Mouse (Mus musculus) splenic B cell, adult 2 months (primary cell): ENCODE results near the gene Foxp4.

Experiments
- DNase-seq: peaks from one replicate; pipeline ENCODE4 v3.0.0-alpha.2; 2011; ENCODE audit warnings: low read depth, low spot score
- H3K27me3 ChIP-seq: 2 replicates; pipeline ENCODE4 v1.6.1; 2012; ENCODE audit warnings: mild to moderate bottlenecking, low read length, moderate library complexity, mixed read lengths; ENCODE audit not compliant: control insufficient read depth, poor library complexity, insufficient read depth, severe bottlenecking
- H3K36me3 ChIP-seq: 2 replicates; pipeline ENCODE4 v1.6.1; 2012; ENCODE audit warnings: mild to moderate bottlenecking, low read length, moderate library complexity, mixed read lengths; ENCODE audit not compliant: control insufficient read depth, poor library complexity, insufficient read depth, severe bottlenecking

Gene Foxp4

DNA sequence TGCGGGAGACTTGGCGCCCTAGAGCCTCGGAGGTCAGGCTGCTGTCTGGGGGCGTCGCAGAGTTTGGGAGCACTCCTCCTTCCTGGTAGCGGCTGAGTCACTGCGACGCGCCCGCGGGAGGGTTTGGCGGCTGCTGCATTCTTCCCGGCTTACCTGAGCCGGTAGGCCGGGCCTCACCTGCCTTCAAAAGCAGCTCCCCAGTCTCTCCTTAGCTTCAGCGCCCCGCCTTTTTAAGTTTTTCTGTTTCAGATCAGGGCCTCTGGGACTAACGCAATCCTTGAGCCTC is 90.0 kb downstream of the Foxp4 start, which contains the start of gene Mdfi:
Gene Mdfi (minus strand): TSS at position 210 of the 286 bp plus-strand sequence.
- Histone ChIP-seq H3K36me3 (no peaks in the 10 kb centered on the region), H3K27me3 (no peaks in the 10 kb centered on the region)
- DNase-seq = no peak

DNA sequence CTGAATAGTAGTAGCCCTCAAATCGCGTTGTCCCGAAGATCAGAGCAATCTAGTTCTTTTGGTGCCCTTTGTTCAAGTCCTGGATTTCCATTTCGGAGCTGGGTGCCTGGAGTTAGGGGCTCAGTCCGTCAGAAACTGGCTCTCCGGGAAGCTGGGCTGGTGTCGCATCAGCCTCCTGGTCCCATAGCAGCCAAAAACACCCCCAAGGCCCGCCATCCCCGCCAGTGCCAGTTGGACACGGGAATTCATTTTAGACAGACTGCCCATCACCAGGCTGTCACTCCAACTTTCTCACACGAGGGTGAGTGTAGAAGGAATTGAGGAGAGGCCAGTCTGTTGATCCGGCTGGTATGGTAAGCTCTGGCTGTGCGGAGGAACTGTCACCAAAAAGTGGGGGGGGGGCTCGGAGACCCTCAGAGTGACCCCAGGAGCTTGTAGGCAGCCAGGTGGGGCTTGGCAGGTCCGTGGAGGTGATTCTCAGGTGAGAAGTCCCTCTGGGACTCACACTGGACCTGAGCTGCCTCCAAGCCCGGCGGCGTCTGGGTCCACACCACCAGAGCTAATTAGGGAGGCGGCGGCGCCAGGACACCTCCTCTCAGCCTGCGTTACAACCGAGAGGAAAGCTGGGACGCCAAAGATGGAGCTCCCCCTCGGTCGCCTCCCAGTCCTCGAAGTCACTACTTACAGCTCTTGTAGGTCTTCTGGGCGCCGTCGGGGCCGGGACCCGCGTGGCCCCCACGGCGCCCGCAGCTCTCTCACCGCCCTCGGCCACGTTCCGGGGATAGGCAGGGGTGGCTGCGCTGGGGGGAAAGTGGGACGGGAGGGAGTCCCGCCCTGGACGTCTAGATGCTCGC is 90.6 kb downstream of the Foxp4 start:
- no peaks in the 10 kb centered on the region for H3K36me3 ChIP-seq
- no peak for DNase-seq

DNA sequence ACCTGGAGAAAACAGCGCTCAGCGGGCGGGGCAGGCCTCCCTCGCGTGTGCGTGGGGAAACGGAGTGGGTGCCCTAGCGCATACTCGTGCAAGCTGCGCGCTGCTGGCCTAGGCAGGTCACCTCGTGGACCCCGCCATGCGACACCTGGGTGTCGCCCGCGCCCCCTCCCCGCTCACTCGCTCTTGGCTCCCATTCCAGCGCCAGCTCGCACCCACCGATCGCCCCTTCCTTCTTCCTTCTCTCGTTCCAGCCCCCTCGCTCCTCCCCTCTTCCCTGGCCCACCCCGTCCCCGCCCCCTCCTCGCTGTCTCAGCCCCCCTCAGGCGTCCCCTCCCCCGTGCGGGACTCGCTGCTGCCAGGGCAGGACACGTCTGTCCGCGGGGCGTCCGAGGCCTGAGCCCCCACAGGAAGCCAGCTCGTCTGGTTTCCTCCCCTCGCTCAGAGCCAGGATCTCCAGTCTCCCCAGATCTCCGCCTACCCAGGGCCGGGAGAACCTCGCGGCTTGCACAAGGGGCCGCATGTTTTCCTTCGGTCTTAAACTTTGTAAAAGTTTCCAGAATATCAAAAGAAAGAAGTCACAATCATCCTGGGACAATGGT is 91.3 kb downstream of the Foxp4 start:
- Histone ChIP-seq H3K36me3 (no peaks in the 10 kb centered on the region), H3K27me3 (no peaks in the 10 kb centered on the region)
- no peak for DNase-seq

More for the DNA sequence above, 90.6 kb downstream of the Foxp4 start:
- H3K27me3 ChIP-seq = no peaks in the 10 kb centered on the region

DNA sequence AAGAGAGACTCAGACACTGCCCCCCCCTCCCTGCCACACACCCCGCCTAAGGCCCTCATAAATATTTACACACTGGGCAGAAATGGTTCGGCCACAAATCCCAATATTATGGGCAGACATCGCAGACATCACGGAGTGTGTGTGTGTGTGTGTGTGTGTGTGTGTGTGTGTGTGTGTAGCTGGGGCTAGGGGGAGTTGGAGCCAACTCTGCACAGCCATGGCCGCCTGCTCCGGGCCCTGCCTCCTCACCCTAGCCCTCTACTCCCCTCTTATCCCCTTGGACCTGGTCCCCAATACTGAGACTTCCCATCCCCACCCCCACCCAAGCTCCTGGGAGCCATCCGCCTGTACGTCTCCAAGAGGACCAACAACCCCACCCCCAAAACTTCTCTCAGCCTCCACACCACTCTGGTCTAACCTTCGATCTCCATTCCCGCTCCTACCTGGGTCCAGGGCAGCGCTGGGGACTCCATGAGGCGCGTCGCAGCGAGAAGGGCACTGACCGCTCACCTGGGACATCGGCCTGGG is 91.9 kb downstream of the Foxp4 start:
- Histone ChIP-seq H3K27me3 (no peaks in the 10 kb centered on the region), H3K36me3 (no peaks in the 10 kb centered on the region)
- DNase-seq = no peak

DNA sequence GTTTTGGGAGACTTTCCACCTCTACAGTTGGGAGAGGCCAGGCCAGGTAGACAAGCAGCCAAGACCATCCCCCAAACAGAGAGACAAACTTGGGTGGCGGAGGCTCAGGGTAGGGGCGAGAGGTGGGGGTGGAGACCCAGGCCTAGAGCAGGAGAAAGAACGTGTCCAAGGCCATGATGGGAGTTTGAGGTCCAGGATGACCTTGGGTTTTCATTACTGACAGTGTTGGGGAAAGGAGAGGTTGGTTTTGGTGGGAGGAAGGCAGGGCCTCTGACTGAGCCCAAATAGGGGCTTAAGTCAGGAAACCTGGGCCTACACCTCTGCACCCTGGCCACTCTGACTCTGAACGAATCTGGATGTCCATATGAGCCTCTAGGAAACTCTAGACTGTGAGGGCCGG is 92.7 kb downstream of the Foxp4 start:
- no peak for DNase-seq
- Histone ChIP-seq H3K27me3 (no peaks in the 10 kb centered on the region), H3K36me3 (no peaks in the 10 kb centered on the region)

DNA sequence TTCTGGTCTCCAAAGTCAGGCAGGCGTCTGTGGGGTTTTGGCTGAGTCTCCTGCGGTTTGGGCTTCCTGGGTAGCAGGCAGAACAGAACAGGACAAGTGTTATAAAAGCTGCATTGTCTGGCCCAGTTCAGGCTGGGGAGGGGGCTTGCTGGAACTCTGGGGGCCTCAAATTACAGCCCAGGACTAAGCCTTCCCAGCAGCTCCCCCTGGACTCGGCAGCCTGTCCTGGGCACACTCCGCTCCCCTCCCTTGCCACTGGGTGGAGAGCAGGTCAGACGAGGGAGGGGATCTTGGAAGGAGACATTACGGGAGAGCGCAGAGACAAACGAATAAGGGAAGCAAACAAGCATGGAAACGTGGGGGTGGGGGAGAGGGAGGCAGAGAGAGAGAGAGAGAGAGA is 93.3 kb downstream of the Foxp4 start:
- no peaks in the 10 kb centered on the region for H3K36me3 ChIP-seq
- no peaks in the 10 kb centered on the region for H3K27me3 ChIP-seq
- no peak for DNase-seq

DNA sequence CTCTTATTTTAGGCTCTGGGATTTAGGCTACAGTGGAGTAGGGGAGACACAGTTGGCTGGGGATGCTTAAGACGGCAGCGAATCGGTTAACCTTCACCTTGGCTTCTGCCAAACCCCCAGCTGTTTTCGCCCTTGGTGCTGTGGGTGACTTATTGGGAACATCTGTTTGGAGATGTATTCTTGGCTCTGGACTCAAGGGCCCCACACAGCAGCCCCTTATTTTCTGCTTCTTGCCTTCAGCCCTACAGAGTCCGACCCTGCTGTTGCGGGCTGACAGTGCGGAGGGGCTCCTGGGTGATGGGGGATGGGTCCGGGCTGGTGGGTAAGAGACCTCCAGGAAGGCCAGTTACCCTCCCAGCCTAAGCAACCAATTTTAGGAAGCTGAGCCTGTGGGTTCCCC is 103.1 kb downstream of the Foxp4 start:
- no peaks in the 10 kb centered on the region for H3K27me3 ChIP-seq
- DNase-seq = no peak
- no peaks in the 10 kb centered on the region for H3K36me3 ChIP-seq

DNA sequence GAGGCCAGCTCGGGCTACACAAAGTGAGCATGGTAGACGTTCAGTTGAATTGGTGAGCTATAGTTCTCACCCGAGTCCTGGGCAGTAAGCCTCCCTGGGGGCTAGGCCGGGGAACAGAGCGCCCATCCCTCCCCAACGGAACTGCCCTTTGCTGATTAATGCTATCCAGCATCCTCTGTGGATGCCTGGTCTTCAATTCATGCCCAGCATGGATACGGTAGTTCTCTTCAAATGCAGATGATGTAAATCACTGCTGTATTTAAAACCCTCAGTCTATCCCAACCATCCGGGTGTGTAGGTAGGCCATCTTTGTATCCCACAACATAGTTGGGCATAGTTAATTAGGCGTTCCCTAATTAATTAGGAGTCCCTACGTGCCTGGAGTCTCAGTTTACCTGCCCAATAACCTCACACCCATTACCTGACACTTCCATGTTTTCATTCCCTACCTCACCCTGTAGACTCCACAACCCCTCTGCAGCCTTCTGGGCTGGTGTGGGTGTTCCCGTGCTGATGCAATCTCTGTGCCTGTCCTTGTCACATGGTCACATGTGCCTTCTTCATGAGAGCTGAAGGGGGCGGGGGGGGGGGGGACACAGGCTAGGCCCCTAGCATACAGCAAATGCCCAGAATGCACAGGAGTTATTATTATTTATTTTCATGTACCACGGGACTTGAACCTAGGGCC is 106.3 kb downstream of the Foxp4 start:
- H3K36me3 ChIP-seq = no peaks in the 10 kb centered on the region
- H3K27me3 ChIP-seq = no peaks in the 10 kb centered on the region
- DNase-seq = no peak
